Mouse (Mus musculus) hindbrain, embryonic 13.5 days (tissue): ENCODE results near the gene Rbms1. TPM values are rescaled to one million over a fixed set of nuclear protein-coding genes. Genes with fewer than 3 reads are reported as not detected.
"Not testable (repeated sequence)": the region's sequence is repeated elsewhere in the genome, so short reads cannot be mapped to it uniquely, and the experiment has no call there.

Source experiments
- ATAC-seq: fragments of 200-750 bp; cut with Nextera tagmentation; 2 replicates; pipeline ENCODE4 v1.8.0; 2017; ENCODE audit warnings: moderate TSS enrichment; ENCODE audit not compliant: low FRiP score
- H3K27ac ChIP-seq: fragments of 300-500 bp; sonication (generic); 2 replicates; pipeline ENCODE4 v1.5.1; 2015; ENCODE audit warnings: inconsistent platforms, mild to moderate bottlenecking, moderate library complexity
- H3K27me3 ChIP-seq: fragments of 300-500 bp; sonication (generic); 2 replicates; pipeline ENCODE4 v1.6.1; 2015; ENCODE audit warnings: mild to moderate bottlenecking, inconsistent platforms
- H3K36me3 ChIP-seq: fragments of 300-500 bp; sonication (generic); 2 replicates; pipeline ENCODE4 v1.6.1; 2015; ENCODE audit warnings: mild to moderate bottlenecking, inconsistent platforms
- H3K4me1 ChIP-seq: fragments of 300-500 bp; sonication (generic); replicated peaks from 2 replicates; pipeline ENCODE4 v1.6.1; 2015; ENCODE audit warnings: inconsistent platforms
- H3K4me2 ChIP-seq: fragments of 300-500 bp; sonication (generic); 2 replicates; pipeline ENCODE4 v1.6.1; 2015; ENCODE audit warnings: inconsistent platforms, mild to moderate bottlenecking, moderate library complexity
- H3K4me3 ChIP-seq: fragments of 300-500 bp; sonication (generic); 2 replicates; pipeline ENCODE4 v1.5.1; 2015; ENCODE audit warnings: mild to moderate bottlenecking, inconsistent platforms
- H3K9ac ChIP-seq: fragments of 300-500 bp; sonication (generic); 2 replicates; pipeline ENCODE4 v1.6.1; 2015; ENCODE audit warnings: mild to moderate bottlenecking, inconsistent platforms
- H3K9me3 ChIP-seq: fragments of 300-500 bp; sonication (generic); 2 replicates; pipeline ENCODE4 v1.6.1; 2016; ENCODE audit warnings: inconsistent platforms
- WGBS: fragments of 180-500 bp; shearing (Covaris S2); methylation state at CpG from one replicate; pipeline ENCODE4 v1.1.7; 2015; 5-methylcytosine and 5-hydroxymethylcytosine counted together
- polyA plus RNA-seq: library from polyadenylated mRNA; unstranded; fragments of >200 nt; fragmentation: Nextera tagmentation; extraction: Ambion mirVana; gene quantifications from 2 replicates; pipeline ENCODE4 v1.2.1, GENCODE M21; 2015

Rbms1 gene
- polyA plus RNA-seq, 1 experiment from 2014 or later: 71.4 TPM

DNA sequence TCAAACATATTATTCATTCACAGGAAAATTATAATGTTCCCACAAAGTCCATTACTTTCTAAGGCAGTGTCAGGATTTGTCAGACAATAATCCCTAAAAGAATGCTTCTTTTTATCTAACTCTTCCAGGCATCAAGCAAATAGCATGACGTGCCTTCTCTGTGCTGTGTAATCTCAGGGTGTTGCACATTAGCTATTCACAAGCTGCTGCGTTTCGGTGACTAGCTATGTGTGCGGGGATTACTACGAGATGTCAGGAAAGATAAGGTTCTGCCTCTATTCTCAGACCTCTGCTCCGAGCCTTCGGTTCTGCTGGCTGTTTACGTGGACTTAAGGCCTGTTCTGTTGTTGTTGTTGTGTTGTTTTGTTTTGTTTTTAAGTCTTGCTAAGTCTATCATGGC, 130.7 kb downstream of the Rbms1 start:
- Histone ChIP-seq H3K27me3 (no peaks in the 10 kb centered on the region), H3K4me2 (no peak overlapping the region), H3K4me3 (no peak overlapping the region), H3K9me3 (no peaks in the 10 kb centered on the region), H3K9ac (no peak overlapping the region), H3K36me3 (no peaks in the 10 kb centered on the region), H3K4me1 (peaks cover 15% of the 10 kb centered on the region), H3K27ac (no peak overlapping the region)
- WGBS: 71% methylated on average over 8 of the region's 8 CpGs
- no peak for ATAC-seq

DNA sequence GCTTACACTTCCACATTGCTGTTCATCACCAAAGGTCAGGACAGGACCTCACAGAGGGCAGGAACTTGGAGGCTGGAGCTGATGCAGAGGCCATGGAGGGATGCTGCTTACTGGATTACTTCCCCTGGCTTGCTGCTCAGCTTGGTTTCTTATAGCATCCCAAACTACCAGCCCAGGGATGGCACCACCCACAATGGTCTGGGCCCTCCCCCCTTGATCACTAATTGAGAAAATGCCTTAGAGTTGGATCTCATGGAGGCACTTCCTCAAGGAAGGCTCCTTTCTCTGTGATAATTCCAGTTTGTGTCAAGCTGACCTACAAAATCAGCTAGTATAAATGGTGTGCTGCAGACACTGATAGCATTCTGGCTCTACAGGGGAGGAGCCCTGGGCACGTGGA, 132.5 kb downstream of the Rbms1 start:
- not testable (repeated sequence) for H3K9me3 ChIP-seq, H3K4me2 ChIP-seq, H3K9ac ChIP-seq, H3K36me3 ChIP-seq, ATAC-seq, H3K4me3 ChIP-seq, H3K27ac ChIP-seq, H3K27me3 ChIP-seq
- peaks cover 11% of the 10 kb centered on the region; the same call in 1 of the 2 replicates for H3K4me1 ChIP-seq
- WGBS: 64% methylated on average over 1 of the region's 1 CpGs

GRCm38 (mm10) chr2:60828908-60829462, 134.0 kb downstream of the Rbms1 start:
- no peak for ATAC-seq
- no peaks in the 10 kb centered on the region for H3K36me3 ChIP-seq
- 93% methylated on average over 10 of the region's 10 CpGs for WGBS

GRCm38 (mm10) chr2:60827152-60827428, 135.9 kb downstream of the Rbms1 start:
- Histone ChIP-seq H3K27ac (no peak overlapping the region), H3K9me3 (no peaks in the 10 kb centered on the region), H3K4me2 (no peak overlapping the region), H3K9ac (no peak overlapping the region), H3K27me3 (no peaks in the 10 kb centered on the region), H3K4me1 (peaks cover 11% of the 10 kb centered on the region; the same call in 1 of the 2 replicates), H3K36me3 (no peaks in the 10 kb centered on the region), H3K4me3 (no peak overlapping the region)
- no peak for ATAC-seq
- 77% methylated on average over 5 of the region's 5 CpGs for WGBS

More at GRCm38 (mm10) chr2:60828908-60829462, 134.0 kb downstream of the Rbms1 start:
- Histone ChIP-seq H3K9ac (no peak overlapping the region), H3K4me2 (no peak overlapping the region), H3K4me1 (peaks cover 11% of the 10 kb centered on the region; the same call in 1 of the 2 replicates), H3K9me3 (no peaks in the 10 kb centered on the region), H3K27me3 (no peaks in the 10 kb centered on the region), H3K27ac (no peak overlapping the region), H3K4me3 (no peak overlapping the region)

GRCm38 (mm10) chr2:60826406-60827151, 136.4 kb downstream of the Rbms1 start:
- Histone ChIP-seq H3K27ac (no peak overlapping the region), H3K36me3 (no peaks in the 10 kb centered on the region), H3K27me3 (no peaks in the 10 kb centered on the region), H3K4me2 (no peak overlapping the region), H3K4me3 (no peak overlapping the region), H3K9me3 (no peaks in the 10 kb centered on the region), H3K4me1 (peaks cover 11% of the 10 kb centered on the region; the same call in 1 of the 2 replicates), H3K9ac (no peak overlapping the region)
- peak; percentile 30 for ATAC-seq
- 83% methylated on average over 11 of the region's 11 CpGs for WGBS

- Histone ChIP-seq H3K4me3 (no peak overlapping the region), H3K9ac (no peak overlapping the region), H3K4me2 (no peak overlapping the region), H3K4me1 (peaks cover 11% of the 10 kb centered on the region; the same call in 1 of the 2 replicates), H3K36me3 (no peaks in the 10 kb centered on the region), H3K9me3 (no peaks in the 10 kb centered on the region), H3K27ac (no peak overlapping the region), H3K27me3 (no peaks in the 10 kb centered on the region)
- ATAC-seq: no peak; the same call in 1 of the 2 replicates
- WGBS: 63% methylated on average over 4 of the region's 4 CpGs
Measured at GRCm38 (mm10) chr2:60825690-60826089, 137.3 kb downstream of the Rbms1 start.

DNA sequence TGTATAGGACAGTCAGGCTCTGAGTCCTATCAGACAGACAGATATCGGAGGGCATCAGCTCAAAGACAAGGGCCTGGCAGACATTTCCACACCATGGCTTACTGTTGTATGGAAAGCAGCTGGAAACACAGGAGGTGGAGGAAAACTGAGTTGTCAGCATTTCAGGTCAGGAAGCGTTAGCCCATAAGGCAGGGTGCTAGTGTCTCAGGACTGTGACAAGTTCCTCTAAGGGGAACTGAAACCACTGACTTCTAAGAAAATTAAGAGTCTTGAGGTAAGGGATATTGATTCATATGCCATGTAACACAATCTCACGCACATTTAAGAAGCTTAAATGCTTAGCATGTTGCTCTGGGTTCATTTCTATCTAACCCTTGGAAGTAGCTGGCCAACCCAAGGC, 141.4 kb downstream of the Rbms1 start:
- Histone ChIP-seq H3K27me3 (no peaks in the 10 kb centered on the region), H3K4me3 (no peak overlapping the region), H3K27ac (no peak overlapping the region), H3K36me3 (no peaks in the 10 kb centered on the region), H3K4me2 (no peak overlapping the region), H3K9ac (no peak overlapping the region), H3K4me1 (peaks cover 3% of the 10 kb centered on the region; the same call in 1 of the 2 replicates), H3K9me3 (no peaks in the 10 kb centered on the region)
- no peak for ATAC-seq
- WGBS: 89% methylated on average over 3 of the region's 3 CpGs

GRCm38 (mm10) chr2:60818632-60819031, 144.4 kb downstream of the Rbms1 start:
- Histone ChIP-seq H3K4me3 (no peak overlapping the region), H3K9ac (no peak overlapping the region), H3K27ac (no peak overlapping the region), H3K36me3 (no peaks in the 10 kb centered on the region), H3K27me3 (no peaks in the 10 kb centered on the region), H3K4me2 (no peak overlapping the region), H3K4me1 (peaks cover 7% of the 10 kb centered on the region; the same call in 1 of the 2 replicates), H3K9me3 (no peaks in the 10 kb centered on the region)
- 28% methylated on average over 2 of the region's 2 CpGs for WGBS
- no peak for ATAC-seq

GRCm38 (mm10) chr2:60816307-60816706, 146.7 kb downstream of the Rbms1 start:
- Histone ChIP-seq H3K27ac (no peak overlapping the region), H3K4me3 (no peak overlapping the region), H3K27me3 (no peaks in the 10 kb centered on the region), H3K9ac (no peak overlapping the region), H3K9me3 (no peaks in the 10 kb centered on the region), H3K4me2 (no peak overlapping the region), H3K36me3 (no peaks in the 10 kb centered on the region), H3K4me1 (peaks cover 7% of the 10 kb centered on the region; the same call in 1 of the 2 replicates)
- ATAC-seq: no peak
- 82% methylated on average over 2 of the region's 2 CpGs for WGBS

DNA sequence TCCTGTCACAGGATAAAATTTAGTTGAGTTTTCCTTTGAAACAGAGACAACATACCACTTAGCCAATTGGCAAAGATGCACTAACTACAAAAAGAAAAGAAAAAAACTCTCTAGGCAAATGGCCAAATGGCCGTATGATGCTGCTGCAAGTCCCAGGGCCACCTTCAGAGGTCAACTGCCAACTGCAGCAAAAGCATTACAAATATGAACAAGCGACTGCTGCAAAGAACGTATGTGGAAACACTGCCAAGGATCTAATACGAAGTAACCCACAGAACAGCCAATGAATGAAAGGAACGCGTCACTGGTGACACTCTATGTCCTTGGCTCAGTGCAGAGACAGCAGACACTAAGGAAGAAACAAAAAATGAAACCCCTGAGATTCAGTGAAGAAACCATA, 148.2 kb downstream of the Rbms1 start:
- Histone ChIP-seq H3K27ac (no peak overlapping the region), H3K27me3 (no peaks in the 10 kb centered on the region), H3K4me1 (peaks cover 9% of the 10 kb centered on the region; the same call in 1 of the 2 replicates), H3K36me3 (no peaks in the 10 kb centered on the region), H3K4me3 (no peak overlapping the region), H3K4me2 (no peak overlapping the region), H3K9me3 (no peaks in the 10 kb centered on the region), H3K9ac (no peak overlapping the region)
- 65% methylated on average over 6 of the region's 6 CpGs for WGBS
- ATAC-seq: no peak

GRCm38 (mm10) chr2:60812949-60813348, 150.0 kb downstream of the Rbms1 start:
- ATAC-seq: no peak
- Histone ChIP-seq H3K4me3 (no peak overlapping the region), H3K27me3 (no peaks in the 10 kb centered on the region), H3K4me2 (no peak overlapping the region), H3K27ac (no peak overlapping the region), H3K36me3 (no peaks in the 10 kb centered on the region), H3K9ac (no peak overlapping the region), H3K9me3 (no peaks in the 10 kb centered on the region), H3K4me1 (peaks cover 17% of the 10 kb centered on the region)
- 89% methylated on average over 12 of the region's 12 CpGs for WGBS

- Histone ChIP-seq H3K4me1 (peaks cover 25% of the 10 kb centered on the region), H3K9ac (no peak overlapping the region)
- no peak for ATAC-seq
Measured at GRCm38 (mm10) chr2:60810617-60811016, 152.4 kb downstream of the Rbms1 start.

GRCm38 (mm10) chr2:60809441-60809921, 153.5 kb downstream of the Rbms1 start:
- Histone ChIP-seq H3K9ac (no peak overlapping the region), H3K27ac (0 out of 2 replicates have a peak overlapping the region, but pooled peaks have one; percentile 18), H3K4me2 (no peak overlapping the region), H3K4me3 (no peak overlapping the region), H3K27me3 (no peaks in the 10 kb centered on the region), H3K9me3 (no peaks in the 10 kb centered on the region), H3K4me1 (peaks cover 25% of the 10 kb centered on the region), H3K36me3 (no peaks in the 10 kb centered on the region)
- ATAC-seq: no peak
- 34% methylated on average over 7 of the region's 7 CpGs for WGBS

More at GRCm38 (mm10) chr2:60810617-60811016, 152.4 kb downstream of the Rbms1 start:
- Histone ChIP-seq H3K9me3 (no peaks in the 10 kb centered on the region), H3K4me2 (no peak overlapping the region), H3K36me3 (no peaks in the 10 kb centered on the region), H3K27me3 (no peaks in the 10 kb centered on the region), H3K4me3 (no peak overlapping the region), H3K27ac (no peak overlapping the region)
